Mouse (Mus musculus) megakaryocyte, adult 5-6 weeks (primary cell): ENCODE results near the gene Evc2. TPM values are rescaled to one million over a fixed set of nuclear protein-coding genes. Genes with fewer than 3 reads are reported as not detected.

Experiments
- ATAC-seq: 2 replicates; pipeline ENCODE4 v1.8.0; 2016; ENCODE audit warnings: mild to moderate bottlenecking, inconsistent platforms; ENCODE audit not compliant: poor library complexity, severe bottlenecking
- total RNA-seq, 2 experiments: library from RNA; stranded (forward) in 1 of 2; stranded (reverse) in 1 of 2; fragments of 153-499, 151-499 nt in 1 of 2; fragments of 221-1000, 200-1000 nt in 1 of 2; gene quantifications; 2 replicates each; pipeline versions ENCODE4 v1.2.3 to v1.2.4; 2015 to 2017

Evc2 gene
- total RNA-seq, 2 experiments from 2014 or later, result not detected

- no peak for ATAC-seq
These were observed 25.0 kb downstream of the Evc2 start for GRCm38 (mm10) chr5:37363284-37363683.

- no peak for ATAC-seq
These were observed 27.5 kb downstream of the Evc2 start for GRCm38 (mm10) chr5:37365751-37366150.

- no peak for ATAC-seq
These were observed 30.5 kb downstream of the Evc2 start for GRCm38 (mm10) chr5:37368796-37369195.

GRCm38 (mm10) chr5:37377376-37377775 lies 39.1 kb downstream of the Evc2 start:
- no peak for ATAC-seq

GRCm38 (mm10) chr5:37380641-37381040 lies 42.3 kb downstream of the Evc2 start:
- ATAC-seq, result no peak

- no peak for ATAC-seq
These were observed 45.3 kb downstream of the Evc2 start for GRCm38 (mm10) chr5:37383570-37383969.

- no peak for ATAC-seq
These were observed 50.3 kb downstream of the Evc2 start for GRCm38 (mm10) chr5:37388646-37389045.

- ATAC-seq, result no peak
These were observed 51.7 kb downstream of the Evc2 start for GRCm38 (mm10) chr5:37389808-37390495.

- ATAC-seq, result no peak
These were observed 52.6 kb downstream of the Evc2 start for GRCm38 (mm10) chr5:37390923-37391322.

GRCm38 (mm10) chr5:37391901-37392300 lies 53.6 kb downstream of the Evc2 start:
- ATAC-seq, result no peak

GRCm38 (mm10) chr5:37395172-37396030 lies 57.1 kb downstream of the Evc2 start:
- no peak for ATAC-seq

GRCm38 (mm10) chr5:37419028-37419427 lies 80.7 kb downstream of the Evc2 start:
- ATAC-seq, result no peak

GRCm38 (mm10) chr5:37427210-37427609 lies 88.9 kb downstream of the Evc2 start:
- no peak for ATAC-seq

GRCm38 (mm10) chr5:37435417-37435816 lies 97.1 kb downstream of the Evc2 start:
- ATAC-seq, result no peak

GRCm38 (mm10) chr5:37442767-37443166 lies 104.5 kb downstream of the Evc2 start:
- ATAC-seq, result no peak

GRCm38 (mm10) chr5:37447546-37447945 lies 109.2 kb downstream of the Evc2 start:
- no peak for ATAC-seq

GRCm38 (mm10) chr5:37456590-37456989 lies 118.3 kb downstream of the Evc2 start:
- ATAC-seq, result no peak

GRCm38 (mm10) chr5:37457191-37457590 lies 118.9 kb downstream of the Evc2 start:
- no peak for ATAC-seq

GRCm38 (mm10) chr5:37457831-37458230 lies 119.5 kb downstream of the Evc2 start:
- no peak for ATAC-seq

GRCm38 (mm10) chr5:37458236-37458635 lies 119.9 kb downstream of the Evc2 start:
- ATAC-seq, result no peak

- ATAC-seq, result no peak
These were observed 127.2 kb downstream of the Evc2 start for GRCm38 (mm10) chr5:37465461-37465860.

GRCm38 (mm10) chr5:37467646-37468045 lies 129.3 kb downstream of the Evc2 start:
- no peak for ATAC-seq
